Comparison of ENCODE assay signal across 8 mouse cellular contexts in the genomic region with DNA sequence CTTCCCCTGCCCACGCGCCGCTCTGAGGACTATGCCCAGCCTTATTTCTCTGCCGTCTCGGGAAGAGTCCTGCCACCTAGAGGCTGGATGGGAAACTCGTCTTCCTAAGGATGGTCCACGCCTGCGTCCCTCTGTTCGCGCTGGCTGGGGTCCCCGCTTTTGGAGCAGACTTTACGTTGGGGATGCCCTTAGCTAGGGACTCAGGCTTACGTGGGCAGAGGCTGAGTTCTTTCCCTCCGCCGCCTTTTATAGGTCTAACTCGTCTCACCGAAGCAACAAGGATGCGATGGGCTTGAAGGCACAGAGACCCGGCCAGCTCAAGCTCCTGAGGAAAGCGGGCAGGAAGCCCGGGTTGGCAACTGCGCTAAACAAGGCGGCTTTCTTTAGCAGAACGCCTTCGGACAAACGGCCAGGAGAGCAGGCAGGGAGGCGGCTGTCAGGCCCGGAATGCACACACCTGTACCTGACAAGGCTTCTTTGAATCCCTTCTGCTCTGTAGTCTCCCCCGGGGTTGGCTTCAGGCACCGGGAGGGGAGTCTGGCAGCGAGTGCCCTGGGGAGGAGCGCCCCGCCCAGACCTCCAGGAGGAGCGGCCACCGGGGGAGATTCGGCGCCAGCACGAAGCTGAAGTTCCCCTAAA. TPM values are rescaled to one million over a fixed set of nuclear protein-coding genes. Genes with fewer than 3 reads are reported as not detected.
DNase-seq lines count a peak whose midpoint lies in the region; ATAC-seq lines count a peak whose summit lies in the region.

No protein-coding gene starts in this region.

- H3K27ac ChIP-seq in kidney, embryonic 14.5 days (ENCODE audit: low read depth, low read length): no peak overlapping the region
- no peak overlapping the region for H3K27ac ChIP-seq in limb, embryonic 13.5 days
- H3K27ac ChIP-seq in midbrain, embryonic 13.5 days: peak overlapping the region; percentile 60
- H3K27ac ChIP-seq in stomach, embryonic 15.5 days: no peak overlapping the region

- peak overlapping the region; percentile 34; the same call in 1 of the 2 replicates for H3K9ac ChIP-seq in kidney, embryonic 14.5 days (ENCODE audit: low read depth, low read length)
- peak overlapping the region; percentile 64 for H3K9ac ChIP-seq in limb, embryonic 13.5 days
- peak overlapping the region; percentile 73 for H3K9ac ChIP-seq in midbrain, embryonic 13.5 days (replicated peaks)
- H3K9ac ChIP-seq in stomach, embryonic 15.5 days: no peak overlapping the region

- peaks cover 6% of the 10 kb centered on the region; the same call in 1 of the 2 replicates for H3K27me3 ChIP-seq in kidney, embryonic 14.5 days (ENCODE audit: control insufficient read depth, insufficient read depth, low read length)
- peaks cover 11% of the 10 kb centered on the region for H3K27me3 ChIP-seq in limb, embryonic 13.5 days
- H3K27me3 ChIP-seq in midbrain, embryonic 13.5 days: peaks cover 16% of the 10 kb centered on the region
- no peaks in the 10 kb centered on the region for H3K27me3 ChIP-seq in stomach, embryonic 15.5 days (replicated peaks)

- H3K9me3 ChIP-seq in kidney, embryonic 14.5 days (ENCODE audit: control insufficient read depth, low read length): no peaks in the 10 kb centered on the region
- H3K9me3 ChIP-seq in limb, embryonic 13.5 days: no peaks in the 10 kb centered on the region
- H3K9me3 ChIP-seq in midbrain, embryonic 13.5 days: no peaks in the 10 kb centered on the region
- H3K9me3 ChIP-seq in stomach, embryonic 15.5 days: no peaks in the 10 kb centered on the region

- WGBS in kidney, embryonic 14.5 days: under 1% methylated on average over 38 of the region's 38 CpGs
- WGBS in limb, embryonic 13.5 days: under 1% methylated on average over 31 of the region's 38 CpGs
- under 1% methylated on average over 37 of the region's 38 CpGs for WGBS in midbrain, embryonic 13.5 days
- WGBS in stomach, embryonic 15.5 days: under 1% methylated on average over 37 of the region's 38 CpGs

- H3K4me2 ChIP-seq in kidney, embryonic 14.5 days (replicated peaks; ENCODE audit: low read depth, low read length): peak overlapping the region; percentile 84
- H3K4me2 ChIP-seq in limb, embryonic 13.5 days (replicated peaks): peak overlapping the region; percentile 96
- peak overlapping the region; percentile 91 for H3K4me2 ChIP-seq in midbrain, embryonic 13.5 days (replicated peaks)
- H3K4me2 ChIP-seq in stomach, embryonic 15.5 days: peak overlapping the region; percentile 93

- peak; percentile 96 for ATAC-seq in kidney, embryonic 14.5 days (ENCODE audit: low FRiP score, low TSS enrichment)
- peak; percentile 89 for ATAC-seq in limb, embryonic 13.5 days (ENCODE audit: low FRiP score, low read depth)
- ATAC-seq in midbrain, embryonic 13.5 days: peak; percentile 98
- peak; percentile 79 for ATAC-seq in stomach, embryonic 15.5 days (ENCODE audit: insufficient read depth, low FRiP score, low read depth)

- H3K36me3 ChIP-seq in kidney, embryonic 14.5 days (ENCODE audit: control insufficient read depth, insufficient read depth, low read length): no peaks in the 10 kb centered on the region
- H3K36me3 ChIP-seq in limb, embryonic 13.5 days: no peaks in the 10 kb centered on the region
- H3K36me3 ChIP-seq in midbrain, embryonic 13.5 days: no peaks in the 10 kb centered on the region
- no peaks in the 10 kb centered on the region for H3K36me3 ChIP-seq in stomach, embryonic 15.5 days

- peak overlapping the region; percentile 36 for H3K4me3 ChIP-seq in kidney, embryonic 14.5 days (ENCODE audit: low read length)
- peak overlapping the region; percentile 53 for H3K4me3 ChIP-seq in limb, embryonic 13.5 days
- H3K4me3 ChIP-seq in midbrain, embryonic 13.5 days (replicated peaks): peak overlapping the region; percentile 56
- H3K4me3 ChIP-seq in stomach, embryonic 15.5 days (replicated peaks): peak overlapping the region; percentile 43

- no peaks in the 10 kb centered on the region for H3K4me1 ChIP-seq in kidney, embryonic 14.5 days (ENCODE audit: control insufficient read depth, insufficient read depth, low read length)
- peaks cover 12% of the 10 kb centered on the region for H3K4me1 ChIP-seq in limb, embryonic 13.5 days
- no peaks in the 10 kb centered on the region for H3K4me1 ChIP-seq in midbrain, embryonic 13.5 days (replicated peaks)
- H3K4me1 ChIP-seq in stomach, embryonic 15.5 days: peaks cover 9% of the 10 kb centered on the region; the same call in 1 of the 2 replicates

- DNase-seq in adrenal gland, postnatal 10 days: peak; percentile 40
- DNase-seq in cerebellum, postnatal 4 days (ENCODE audit: low spot score in 2 of 2): peak; percentile 29 to 72
- DNase-seq in heart, adult 8-10 months (ENCODE audit: low spot score): peak; percentile 0
- no peak for DNase-seq in natural killer cell, adult 2 months (ENCODE audit: low spot score in 2 of 2)

RNA-seq across cellular contexts. Expression of a gene that starts 56.6 kb away (rescaled TPM):
- total RNA-seq in adrenal gland, postnatal 10 days (2021): not detected
- not detected for total RNA-seq in heart, adult 8-10 months (2022)
- polyA plus RNA-seq in kidney, embryonic 14.5 days (2014; fragmentation: Nextera tagmentation; extraction: Ambion mirVana): not detected in 2 replicates
- 0.15 and 0.20 TPM in 2 replicates for polyA plus RNA-seq in limb, embryonic 13.5 days (2015; fragmentation: Nextera tagmentation; extraction: Ambion mirVana)
- not detected in 2 replicates for polyA plus RNA-seq in midbrain, embryonic 13.5 days (2015; fragmentation: Nextera tagmentation; extraction: Ambion mirVana)
- not detected in 2 replicates for polyA plus RNA-seq in stomach, embryonic 15.5 days (2015; fragmentation: Nextera tagmentation; extraction: Ambion mirVana)

Comparison
In these comparisons a context has a peak if more than half of its experiments do, and no peak if none do; other contexts are left out.
1. DNase-seq: peak in adrenal gland, postnatal 10 days (single experiment), cerebellum, postnatal 4 days (2 of 2) and heart, adult 8-10 months (single experiment); none in natural killer cell, adult 2 months (0 of 2).
2. Peak in every context shown above with its lines, with median percentiles within 50 percentile points of each other: ATAC-seq, H3K4me2 ChIP-seq and H3K4me3 ChIP-seq.